16 mouse cellular contexts compared by ENCODE assay signal in genomic region chr2:6020570-6020969, GRCm38 (mm10).
"Had no signal": no experiment of that assay in that cellular context is flagged by ENCODE, and none has a peak within 500 bp of the region (broad histone marks: within the 10 kb centered on the region; RNA-seq: fewer than 3 reads in every experiment).

No protein-coding gene starts in this region.

- DNase-seq: retina, postnatal 1 day; right cerebral cortex, adult 18-20 months; right cerebral cortex, postnatal 14 days; right cerebral cortex, postnatal 25 days; right cerebral cortex, postnatal 4 days; spleen, adult 18-20 months; thymus, adult 18-20 months; thymus, adult 2 months; thymus, postnatal 14 days; thymus, postnatal 25 days; thymus, postnatal 36 days; thymus, postnatal 4 days had no signal

- H3K27ac ChIP-seq: neural tube, embryonic 13.5 days; neural tube, embryonic 15.5 days; stomach, embryonic 15.5 days; stomach, postnatal 0 days had no signal

- H3K27me3 ChIP-seq: neural tube, embryonic 13.5 days; neural tube, embryonic 15.5 days; stomach, embryonic 15.5 days had no signal

- H3K9me3 ChIP-seq: neural tube, embryonic 13.5 days; neural tube, embryonic 15.5 days; stomach, embryonic 15.5 days had no signal

- H3K4me3 ChIP-seq: neural tube, embryonic 13.5 days; neural tube, embryonic 15.5 days; stomach, embryonic 15.5 days had no signal

- H3K9ac ChIP-seq: neural tube, embryonic 13.5 days; neural tube, embryonic 15.5 days; stomach, embryonic 15.5 days had no signal

- H3K4me1 ChIP-seq: neural tube, embryonic 13.5 days; neural tube, embryonic 15.5 days; stomach, embryonic 15.5 days had no signal
